Mouse (Mus musculus) midbrain, postnatal 0 days (tissue): Measurements from ENCODE around the gene Anp32e. TPM values are rescaled to one million over a fixed set of nuclear protein-coding genes. Genes with fewer than 3 reads are reported as not detected.

Experiments used
- ATAC-seq: fragments of 200-750 bp; cut with Nextera tagmentation; 2 replicates; pipeline ENCODE4 v1.8.0; 2017; ENCODE audit warnings: moderate number of reproducible peaks, mild to moderate bottlenecking, moderate TSS enrichment, moderate library complexity; ENCODE audit not compliant: low FRiP score
- DNase-seq: peaks from one replicate; pipeline ENCODE4 v3.0.0-alpha.2; 2015; ENCODE audit warnings: low spot score
- H3K27ac ChIP-seq: fragments of 300-500 bp; sonication (generic); 2 replicates; pipeline ENCODE4 v1.5.1; 2014; ENCODE audit warnings: low read depth, mild to moderate bottlenecking, low read length, mixed read lengths
- H3K27me3 ChIP-seq: fragments of 300-500 bp; sonication (generic); 2 replicates; pipeline ENCODE4 v1.6.1; 2014; ENCODE audit warnings: low read length, control low read depth, mixed read lengths; ENCODE audit not compliant: insufficient read depth
- H3K36me3 ChIP-seq: fragments of 300-500 bp; sonication (generic); 2 replicates; pipeline ENCODE4 v1.6.1; 2014; ENCODE audit warnings: low read length, control low read depth, mixed read lengths; ENCODE audit not compliant: insufficient read depth
- H3K4me1 ChIP-seq: fragments of 300-500 bp; sonication (generic); 2 replicates; pipeline ENCODE4 v1.6.1; 2014; ENCODE audit warnings: mild to moderate bottlenecking, control low read depth, antibody characterized with exemption, low read length, mixed read lengths; ENCODE audit not compliant: insufficient read depth
- H3K4me2 ChIP-seq: fragments of 300-500 bp; sonication (generic); 2 replicates; pipeline ENCODE4 v1.6.1; 2014; ENCODE audit warnings: low read depth, mild to moderate bottlenecking, low read length, mixed read lengths; ENCODE audit not compliant: poor library complexity, severe bottlenecking
- H3K4me3 ChIP-seq: fragments of 300-500 bp; sonication (generic); 2 replicates; pipeline ENCODE4 v1.5.1; 2014; ENCODE audit warnings: low read depth, mild to moderate bottlenecking, low read length, moderate library complexity
- H3K9ac ChIP-seq: fragments of 300-500 bp; sonication (generic); replicated peaks from 2 replicates; pipeline ENCODE4 v1.6.1; 2014; ENCODE audit warnings: mild to moderate bottlenecking, low read length, moderate library complexity, mixed read lengths; ENCODE audit not compliant: poor library complexity, severe bottlenecking
- H3K9me3 ChIP-seq: fragments of 300-500 bp; sonication (generic); 2 replicates; pipeline ENCODE4 v1.6.1; 2016; ENCODE audit warnings: low read length, control low read depth
- CTCF ChIP-seq: IDR thresholded peaks from 2 replicates; pipeline ENCODE4 v1.5.1; 2016; ENCODE audit warnings: antibody characterized with exemption, mild to moderate bottlenecking
- WGBS: fragments of 180-500 bp; shearing (Covaris S2); extraction: QIAGEN DNeasy Blood & Tissue Kit; methylation state at CpG from one replicate; pipeline ENCODE4 v1.1.7; 2014; 5-methylcytosine and 5-hydroxymethylcytosine counted together
- polyA plus RNA-seq: library from polyadenylated mRNA; unstranded; fragments of >200 nt; fragmentation: Nextera tagmentation; extraction: Ambion mirVana; gene quantifications from 2 replicates; pipeline ENCODE4 v1.2.1, GENCODE M21; 2015
- total RNA-seq: library from RNA; depleted of rRNA; stranded (reverse); fragments of >200 nt; gene quantifications from 2 replicates; pipeline ENCODE4 v1.2.3, GENCODE M21; 2014

Gene Anp32e
- total and polyA plus RNA-seq, 2 experiments from 2014 or later, result 24.7 to 86.9 TPM

DNA sequence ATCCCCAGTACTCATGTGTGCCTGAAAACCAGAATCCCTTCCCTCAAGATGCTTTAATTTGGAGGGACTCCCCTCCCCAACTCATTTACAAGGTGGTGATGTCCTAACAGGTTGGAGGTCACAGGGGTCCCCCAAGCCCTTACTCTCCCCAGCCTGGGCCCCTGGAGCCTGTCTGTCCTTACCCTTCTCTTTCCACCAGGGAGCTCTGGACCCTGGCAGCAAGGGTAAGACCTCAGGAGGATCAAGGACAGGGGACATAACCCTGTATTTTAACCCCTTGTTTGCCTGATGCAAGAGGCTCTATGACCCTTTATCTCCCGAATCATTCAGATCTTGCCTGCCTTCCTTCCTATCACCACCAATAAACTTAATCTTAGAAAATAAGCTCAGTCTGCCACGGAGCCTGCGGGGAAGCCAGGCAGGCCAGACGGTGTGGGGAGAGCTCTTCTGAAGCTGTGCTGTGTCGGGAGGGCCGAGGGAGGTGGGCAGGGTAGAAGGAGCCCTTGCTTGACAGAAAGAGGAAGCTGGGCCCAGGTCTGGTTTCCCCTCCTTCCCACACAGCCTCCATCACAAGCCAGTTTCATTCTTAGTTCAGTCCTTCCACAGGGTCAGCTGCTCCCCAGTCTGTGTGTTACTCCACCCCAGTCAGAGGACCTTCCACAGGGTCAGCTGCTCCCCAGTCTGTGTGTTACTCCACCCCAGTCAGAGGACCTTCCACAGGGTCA lies 58.5 kb downstream of the Anp32e start:
- no peak overlapping the region for H3K4me2 ChIP-seq
- H3K9ac ChIP-seq, result no peak overlapping the region
- ATAC-seq, result no peak
- no peak overlapping the region for H3K4me3 ChIP-seq
- no peaks in the 10 kb centered on the region for H3K9me3 ChIP-seq
- H3K27me3 ChIP-seq, result no peaks in the 10 kb centered on the region
- H3K27ac ChIP-seq, result peak overlapping the region; percentile 43; the same call in 1 of the 2 replicates
- peaks cover 37% of the 10 kb centered on the region for H3K36me3 ChIP-seq
- no peak for DNase-seq
- peaks cover 15% of the 10 kb centered on the region for H3K4me1 ChIP-seq
- 79% methylated on average over 6 of the region's 6 CpGs for WGBS
- no peak; the same call in 1 of the 2 replicates for TF ChIP-seq CTCF

DNA sequence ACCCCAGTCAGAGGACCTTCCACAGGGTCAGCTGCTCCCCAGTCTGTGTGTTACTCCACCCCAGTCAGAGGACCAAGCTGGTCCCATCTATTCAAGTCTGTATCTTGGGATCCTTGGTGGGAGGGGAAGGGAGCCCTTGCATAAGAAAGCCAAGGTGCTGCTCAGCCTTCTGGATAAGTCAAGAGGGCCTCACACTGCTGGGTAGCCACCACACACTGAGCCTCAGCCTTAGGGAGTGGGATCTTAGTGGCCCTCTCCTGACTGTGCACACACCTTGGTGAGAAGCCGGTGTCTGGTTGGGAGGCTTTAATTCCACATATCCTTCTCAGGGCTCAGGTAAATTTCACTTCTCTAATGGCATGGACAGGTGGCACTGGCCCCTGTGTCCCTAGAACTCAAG lies 59.1 kb downstream of the Anp32e start:
- Histone ChIP-seq H3K27ac (no peak overlapping the region), H3K9ac (no peak overlapping the region), H3K27me3 (no peaks in the 10 kb centered on the region), H3K4me3 (no peak overlapping the region), H3K4me2 (no peak overlapping the region), H3K36me3 (peaks cover 38% of the 10 kb centered on the region), H3K4me1 (peaks cover 15% of the 10 kb centered on the region), H3K9me3 (no peaks in the 10 kb centered on the region)
- 95% methylated on average over 1 of the region's 1 CpGs for WGBS
- TF ChIP-seq CTCF, result no peak
- ATAC-seq (no peak), DNase-seq (no peak)

DNA sequence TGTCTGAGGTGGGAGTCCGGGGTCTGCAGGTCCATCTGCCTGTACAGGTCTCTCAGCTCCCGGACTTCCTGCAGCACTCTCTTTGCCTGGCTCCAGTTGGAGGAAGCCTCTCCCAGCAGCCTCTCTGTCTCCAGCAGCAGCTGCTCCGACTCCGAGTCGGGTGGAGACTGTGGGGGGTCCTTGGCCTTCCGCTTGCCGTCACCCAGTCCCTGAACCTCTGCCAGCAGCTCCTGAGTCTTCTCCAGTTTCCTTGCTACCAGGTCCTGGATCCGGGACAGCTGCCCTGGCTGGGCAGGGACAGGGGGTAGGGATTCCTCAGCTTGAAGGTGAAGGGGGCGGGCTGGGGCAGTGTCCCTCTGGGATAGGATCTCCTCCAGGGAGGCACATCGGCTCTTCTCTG lies 59.9 kb downstream of the Anp32e start:
- H3K4me2 ChIP-seq, result no peak overlapping the region
- H3K9me3 ChIP-seq, result no peaks in the 10 kb centered on the region
- no peak overlapping the region for H3K27ac ChIP-seq
- no peak for ATAC-seq
- peaks cover 38% of the 10 kb centered on the region for H3K36me3 ChIP-seq
- 58% methylated on average over 10 of the region's 10 CpGs for WGBS
- TF ChIP-seq CTCF, result no peak
- no peak overlapping the region for H3K4me3 ChIP-seq
- H3K9ac ChIP-seq, result no peak overlapping the region
- DNase-seq, result peak; percentile 52
- no peaks in the 10 kb centered on the region for H3K27me3 ChIP-seq
- peaks cover 21% of the 10 kb centered on the region for H3K4me1 ChIP-seq

DNA sequence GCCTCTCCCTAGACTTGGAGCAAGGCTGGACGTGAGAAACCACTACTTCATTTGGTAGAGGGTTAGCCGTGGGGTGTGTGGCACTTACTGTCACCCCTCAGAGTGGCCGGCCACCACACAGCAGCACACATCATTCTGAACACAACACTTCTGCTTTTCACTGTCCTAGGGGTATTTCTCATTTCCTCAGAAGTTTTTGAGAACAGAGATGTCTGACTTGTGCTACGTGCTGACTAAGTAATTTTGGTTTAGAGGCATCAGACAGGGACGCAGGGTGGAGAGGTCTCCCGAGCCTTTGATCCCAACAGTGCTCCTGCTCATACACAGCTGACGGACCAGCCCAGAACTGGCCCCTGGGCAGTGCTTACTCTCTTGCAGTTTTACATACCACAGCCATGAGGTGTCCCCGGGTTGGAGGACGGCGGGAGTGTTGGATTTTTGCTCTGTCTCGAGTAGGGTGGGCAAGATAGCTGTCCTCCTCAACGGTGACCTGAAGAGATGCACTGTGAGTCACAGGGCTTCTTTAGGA lies 61.4 kb downstream of the Anp32e start:
- Histone ChIP-seq H3K4me3 (no peak overlapping the region), H3K9me3 (no peaks in the 10 kb centered on the region), H3K4me2 (no peak overlapping the region), H3K27ac (no peak overlapping the region), H3K27me3 (no peaks in the 10 kb centered on the region), H3K9ac (no peak overlapping the region), H3K4me1 (peaks cover 17% of the 10 kb centered on the region), H3K36me3 (peaks cover 38% of the 10 kb centered on the region)
- DNase-seq (no peak), ATAC-seq (no peak)
- 86% methylated on average over 12 of the region's 12 CpGs for WGBS
- TF ChIP-seq CTCF, result no peak

DNA sequence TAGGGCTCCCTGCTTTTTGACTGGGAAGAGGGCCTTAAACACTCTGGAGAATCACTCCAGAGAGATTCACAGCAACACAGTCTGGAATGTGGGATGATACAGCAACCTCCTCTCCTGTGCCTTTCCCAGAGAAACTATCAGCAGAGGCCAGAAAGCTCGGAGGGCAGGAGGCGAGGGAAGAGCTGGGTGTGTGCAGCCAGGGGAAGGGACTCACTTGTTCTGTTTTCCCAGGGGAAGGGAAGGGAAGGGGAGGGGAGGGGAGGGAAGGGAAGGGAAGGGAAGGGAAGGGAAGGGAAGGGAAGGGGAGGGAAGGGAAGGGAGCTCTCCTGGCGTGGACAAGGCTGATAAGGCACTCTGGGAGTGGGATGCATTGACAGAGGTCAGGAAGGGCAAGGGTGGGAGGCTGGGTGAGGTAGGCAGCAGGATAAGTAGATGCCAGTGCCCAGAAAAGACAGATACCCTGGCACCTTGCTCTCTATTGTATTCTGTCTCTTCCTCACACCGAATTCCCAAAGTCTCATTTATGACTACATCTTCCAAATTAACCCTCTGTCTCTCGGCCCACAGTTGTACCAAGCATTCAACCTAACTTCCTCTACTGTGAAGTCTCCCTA lies 64.1 kb downstream of the Anp32e start:
- Histone ChIP-seq H3K4me3 (peak overlapping the region; percentile 83; the same call in 1 of the 2 replicates), H3K27ac (peak overlapping the region; percentile 51; the same call in 1 of the 2 replicates), H3K4me2 (peak overlapping the region; percentile 83), H3K4me1 (peaks cover 14% of the 10 kb centered on the region), H3K27me3 (no peaks in the 10 kb centered on the region), H3K9ac (peak overlapping the region; percentile 98; the same call in 1 of the 2 replicates), H3K36me3 (peaks cover 37% of the 10 kb centered on the region), H3K9me3 (no peaks in the 10 kb centered on the region)
- ATAC-seq (no peak), DNase-seq (no peak)
- no peak for TF ChIP-seq CTCF
- 31% methylated on average over 5 of the region's 5 CpGs for WGBS

DNA sequence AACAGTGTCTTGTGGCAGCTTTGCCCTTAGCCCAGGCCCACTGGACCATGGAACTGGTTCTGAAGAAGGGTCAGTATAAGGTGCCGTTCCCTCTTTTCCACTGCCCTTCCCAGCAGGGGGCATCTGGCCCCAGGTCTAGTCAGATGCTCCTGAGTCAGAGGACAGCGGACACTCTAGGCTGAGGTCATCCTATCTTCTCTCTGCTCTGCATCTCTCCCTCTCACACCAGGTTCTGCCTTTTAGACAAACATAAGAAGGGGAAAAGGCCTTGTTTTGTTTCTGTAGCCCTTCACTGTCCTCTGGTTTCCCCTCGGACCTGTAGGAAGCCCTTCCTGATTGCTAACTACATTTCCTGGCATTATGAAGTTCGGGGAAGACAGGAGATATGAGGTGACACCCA lies 64.8 kb downstream of the Anp32e start:
- Histone ChIP-seq H3K9me3 (no peaks in the 10 kb centered on the region), H3K4me2 (peak overlapping the region; percentile 83), H3K27ac (peak overlapping the region; percentile 51; the same call in 1 of the 2 replicates), H3K36me3 (peaks cover 29% of the 10 kb centered on the region), H3K4me1 (peaks cover 14% of the 10 kb centered on the region), H3K9ac (peak overlapping the region; percentile 98), H3K4me3 (peak overlapping the region; percentile 83), H3K27me3 (no peaks in the 10 kb centered on the region)
- WGBS, result 16% methylated on average over 4 of the region's 4 CpGs
- ATAC-seq (no peak), DNase-seq (peak; percentile 31)
- TF ChIP-seq CTCF, result peak; percentile 35; the same call in 1 of the 2 replicates
